Mouse (Mus musculus) heart, postnatal 0 days (tissue): ENCODE measurements at regions not wholly inside any gene's neighbourhood (a gene's known extent, or its start where the extent isn't known, plus 50 kb on each side); places are given as distances from the start of the nearest gene placed in this dataset.

ENCODE experiments used
- CTCF ChIP-seq: IDR thresholded peaks from 2 replicates; pipeline ENCODE4 v1.5.1; 2016; ENCODE audit warnings: antibody characterized with exemption, control low read depth, low read depth
- EP300 ChIP-seq: IDR thresholded peaks from 2 replicates; pipeline ENCODE4 v1.6.1; 2016; ENCODE audit warnings: antibody characterized with exemption, low read depth

GRCm38 (mm10) chr2:148579564-148579963, 92.8 kb upstream of the Nxt1 start:
- TF ChIP-seq CTCF, result no peak
- no peak for TF ChIP-seq EP300
